Mouse (Mus musculus) hindbrain, embryonic 11.5 days (tissue): Measurements from ENCODE around the gene Arhgef17. TPM values are rescaled to one million over a fixed set of nuclear protein-coding genes. Genes with fewer than 3 reads are reported as not detected.
A peak's percentile ranks its signal among the peaks of the same experiment; 100 is the strongest.

Experiments
- ATAC-seq: fragments of 200-750 bp; cut with Nextera tagmentation; 2 replicates; pipeline ENCODE4 v1.8.0; 2017; ENCODE audit warnings: mild to moderate bottlenecking, moderate TSS enrichment, moderate library complexity; ENCODE audit not compliant: low FRiP score
- DNase-seq: peaks from one replicate; pipeline ENCODE4 v3.0.0-alpha.2; 2015; ENCODE audit warnings: low spot score
- H3K27ac ChIP-seq: fragments of 300-500 bp; sonication (generic); 2 replicates; pipeline ENCODE4 v1.5.1; 2014; ENCODE audit warnings: mild to moderate bottlenecking, low read depth, low read length
- H3K27me3 ChIP-seq: fragments of 300-500 bp; sonication (generic); 2 replicates; pipeline ENCODE4 v1.6.1; 2014; ENCODE audit warnings: mild to moderate bottlenecking, low read length, moderate library complexity, mixed read lengths; ENCODE audit not compliant: control insufficient read depth, insufficient read depth
- H3K36me3 ChIP-seq: fragments of 300-500 bp; sonication (generic); 2 replicates; pipeline ENCODE4 v1.6.1; 2014; ENCODE audit warnings: mild to moderate bottlenecking, low read length, moderate library complexity, mixed read lengths; ENCODE audit not compliant: control insufficient read depth, insufficient read depth
- H3K4me1 ChIP-seq: fragments of 300-500 bp; sonication (generic); replicated peaks from 2 replicates; pipeline ENCODE4 v1.6.1; 2014; ENCODE audit warnings: low read length, mixed read lengths; ENCODE audit not compliant: control insufficient read depth, insufficient read depth
- H3K4me2 ChIP-seq: fragments of 300-500 bp; sonication (generic); replicated peaks from 2 replicates; pipeline ENCODE4 v1.6.1; 2014; ENCODE audit warnings: mild to moderate bottlenecking, low read depth, low read length
- H3K4me3 ChIP-seq: fragments of 300-500 bp; sonication (generic); 2 replicates; pipeline ENCODE4 v1.5.1; 2014; ENCODE audit warnings: low read depth, low read length
- H3K9ac ChIP-seq: fragments of 300-500 bp; sonication (generic); 2 replicates; pipeline ENCODE4 v1.6.1; 2014; ENCODE audit warnings: low read depth, low read length
- H3K9me3 ChIP-seq: fragments of 300-500 bp; sonication (generic); 2 replicates; pipeline ENCODE4 v1.6.1; 2016; ENCODE audit warnings: low read length; ENCODE audit not compliant: control insufficient read depth
- WGBS: fragments of 180-500 bp; shearing (Covaris S2); extraction: QIAGEN DNeasy Blood & Tissue Kit; methylation state at CpG from one replicate; pipeline ENCODE4 v1.1.7; 2014; 5-methylcytosine and 5-hydroxymethylcytosine counted together
- polyA plus RNA-seq: library from polyadenylated mRNA; unstranded; fragments of >200 nt; fragmentation: Nextera tagmentation; extraction: Ambion mirVana; gene quantifications from 2 replicates; pipeline ENCODE4 v1.2.1, GENCODE M21; 2014

Arhgef17 gene
- polyA plus RNA-seq, 1 experiment from 2014 or later = 8.3 TPM

- Histone ChIP-seq H3K9me3 (no peaks in the 10 kb centered on the region), H3K9ac (no peak overlapping the region), H3K4me1 (peaks cover 2% of the 10 kb centered on the region; the same call in 1 of the 2 replicates), H3K4me2 (no peak overlapping the region), H3K27ac (no peak overlapping the region), H3K36me3 (no peaks in the 10 kb centered on the region), H3K27me3 (no peaks in the 10 kb centered on the region), H3K4me3 (no peak overlapping the region)
- WGBS = 94% methylated on average over 5 of the region's 5 CpGs
- DNase-seq (no peak), ATAC-seq (no peak)
Measured at GRCm38 (mm10) chr7:100904612-100905011, 27.3 kb downstream of the Arhgef17 start.

- no peaks in the 10 kb centered on the region for H3K36me3 ChIP-seq
- H3K9ac ChIP-seq = no peak overlapping the region
- 0 out of 2 replicates have a peak, but pooled peaks cover under 1% of the 10 kb centered on the region for H3K4me1 ChIP-seq
- no peaks in the 10 kb centered on the region for H3K9me3 ChIP-seq
- peak; percentile 51 for DNase-seq
- no peaks in the 10 kb centered on the region for H3K27me3 ChIP-seq
- no peak overlapping the region for H3K4me2 ChIP-seq
- no peak overlapping the region for H3K4me3 ChIP-seq
- 78% methylated on average over 9 of the region's 9 CpGs for WGBS
- ATAC-seq = no peak
- H3K27ac ChIP-seq = no peak overlapping the region
Measured at GRCm38 (mm10) chr7:100902451-100903137, 29.3 kb downstream of the Arhgef17 start.

GRCm38 (mm10) chr7:100897828-100898227 lies 34.1 kb downstream of the Arhgef17 start:
- H3K4me3 ChIP-seq = no peak overlapping the region
- ATAC-seq = no peak
- peaks cover 14% of the 10 kb centered on the region for H3K4me1 ChIP-seq
- DNase-seq = no peak
- H3K9me3 ChIP-seq = no peaks in the 10 kb centered on the region
- H3K27me3 ChIP-seq = no peaks in the 10 kb centered on the region
- WGBS = 82% methylated on average over 5 of the region's 5 CpGs
- no peak overlapping the region for H3K27ac ChIP-seq
- H3K9ac ChIP-seq = no peak overlapping the region
- H3K36me3 ChIP-seq = no peaks in the 10 kb centered on the region
- no peak overlapping the region for H3K4me2 ChIP-seq

DNA sequence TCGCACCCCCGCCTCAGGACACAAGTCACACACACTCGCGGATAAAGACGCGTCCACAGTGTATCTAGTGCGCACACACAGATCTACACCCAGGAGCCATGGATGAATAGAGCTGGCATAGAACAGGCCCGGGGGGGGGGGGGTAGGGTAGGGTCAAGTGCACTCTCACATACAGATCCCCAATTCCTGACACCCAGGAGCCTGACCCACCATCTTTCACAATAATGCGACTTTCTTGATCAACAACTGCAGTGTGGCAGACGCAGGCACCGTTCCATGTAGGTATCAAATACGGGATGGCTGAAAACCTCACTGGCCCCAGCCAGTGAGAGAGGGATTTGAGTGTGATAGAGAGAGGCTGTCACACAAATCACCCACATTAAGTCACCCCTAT lies 37.1 kb downstream of the Arhgef17 start:
- Histone ChIP-seq H3K4me1 (peaks cover 14% of the 10 kb centered on the region), H3K36me3 (no peaks in the 10 kb centered on the region), H3K4me2 (peak overlapping the region; percentile 94), H3K9ac (peak overlapping the region; percentile 73), H3K27ac (0 out of 2 replicates have a peak overlapping the region, but pooled peaks have one; percentile 6), H3K9me3 (no peaks in the 10 kb centered on the region), H3K27me3 (no peaks in the 10 kb centered on the region), H3K4me3 (peak overlapping the region; percentile 47)
- DNase-seq = peak; percentile 34
- peak; percentile 53 for ATAC-seq
- 7% methylated on average over 10 of the region's 12 CpGs for WGBS

DNA sequence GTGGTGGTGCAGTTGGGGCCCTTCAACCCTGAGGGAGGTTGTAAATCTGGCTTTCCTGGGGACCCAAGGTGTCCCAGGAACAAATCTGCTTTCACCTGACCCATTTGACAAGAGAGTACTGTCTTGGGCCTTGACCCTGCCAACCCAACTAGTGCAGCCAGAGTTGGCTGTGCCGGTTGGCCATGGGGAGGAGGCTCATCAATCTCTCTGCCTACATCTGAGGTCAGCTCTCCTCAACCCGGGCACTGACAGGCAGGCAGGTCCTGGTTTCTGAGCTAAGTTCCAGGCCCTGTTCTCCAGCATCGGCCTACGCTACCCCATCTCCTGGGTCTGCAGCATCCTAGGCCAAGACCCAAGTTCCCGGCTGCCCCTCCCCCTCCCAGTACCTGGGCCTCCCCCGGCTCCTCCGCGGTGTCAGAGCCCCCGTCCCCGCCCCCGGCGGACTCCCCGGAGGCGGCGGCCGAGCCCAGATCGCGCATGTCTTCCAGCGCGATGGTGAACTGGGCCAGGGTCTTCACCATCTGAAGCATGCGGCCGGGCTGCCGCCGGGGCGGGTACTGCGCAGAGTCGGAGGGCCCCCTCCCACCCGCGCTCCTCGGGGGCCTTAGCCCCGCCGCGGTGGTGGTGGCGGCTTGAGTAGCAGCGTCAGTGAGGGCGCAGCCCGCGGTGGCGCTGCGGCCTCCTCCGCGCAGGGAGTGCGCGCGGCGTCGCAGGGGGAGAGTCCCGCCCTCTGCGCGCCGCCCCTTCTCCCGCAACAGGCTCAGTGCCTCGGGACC lies 37.7 kb downstream of the Arhgef17 start:
- Histone ChIP-seq H3K27ac (0 out of 2 replicates have a peak overlapping the region, but pooled peaks have one; percentile 6), H3K4me1 (peaks cover 14% of the 10 kb centered on the region), H3K9me3 (no peaks in the 10 kb centered on the region), H3K36me3 (no peaks in the 10 kb centered on the region), H3K4me2 (peak overlapping the region; percentile 94), H3K27me3 (no peaks in the 10 kb centered on the region), H3K4me3 (peak overlapping the region; percentile 47), H3K9ac (peak overlapping the region; percentile 73)
- ATAC-seq (peak; percentile 72), DNase-seq (peak; percentile 70)
- 6% methylated on average over 29 of the region's 53 CpGs for WGBS

DNA sequence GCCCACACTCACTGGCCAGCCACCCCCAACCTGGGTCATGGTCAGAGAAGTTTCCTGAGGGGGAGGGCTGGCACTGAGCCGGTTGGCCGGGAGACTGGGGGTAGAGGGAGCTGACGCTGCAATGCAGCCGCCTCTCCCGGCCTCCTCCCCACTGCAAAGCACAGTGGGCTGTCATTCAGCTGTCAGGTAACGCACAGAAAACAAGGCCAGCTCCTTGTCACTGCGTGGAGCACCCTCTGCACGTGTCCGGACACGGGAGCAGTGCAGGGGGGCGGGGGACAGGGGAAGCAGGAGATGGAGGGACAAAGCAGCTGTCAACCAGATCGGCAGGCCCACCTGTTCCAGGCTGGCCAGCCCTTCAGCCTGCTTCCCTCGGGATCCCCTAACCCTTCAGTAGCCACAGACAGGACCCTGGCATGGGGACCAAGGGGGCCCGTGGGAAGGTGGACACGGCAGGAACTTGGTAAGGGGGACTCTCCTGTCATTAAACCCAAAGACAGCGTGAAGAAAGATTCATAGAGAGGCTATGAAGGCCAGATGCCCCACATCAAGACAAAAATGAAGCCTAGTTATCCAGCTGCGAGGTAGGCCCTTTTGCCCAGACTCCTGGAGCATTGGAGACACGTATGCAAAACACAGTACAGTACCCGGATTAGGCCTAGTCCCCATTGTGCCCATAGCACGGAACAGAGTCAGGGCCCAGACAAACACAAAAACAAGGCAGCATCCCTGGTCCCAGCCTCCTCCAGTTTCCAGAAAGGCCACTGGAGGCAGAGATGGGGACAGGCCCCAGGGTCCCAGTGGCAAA lies 38.5 kb downstream of the Arhgef17 start:
- no peak overlapping the region for H3K27ac ChIP-seq
- 46% methylated on average over 20 of the region's 20 CpGs for WGBS
- no peaks in the 10 kb centered on the region for H3K36me3 ChIP-seq
- peaks cover 14% of the 10 kb centered on the region for H3K4me1 ChIP-seq
- ATAC-seq (peak; percentile 47), DNase-seq (peak; percentile 31)
- peak overlapping the region; percentile 94 for H3K4me2 ChIP-seq
- H3K9me3 ChIP-seq = no peaks in the 10 kb centered on the region
- peak overlapping the region; percentile 47; the same call in 1 of the 2 replicates for H3K4me3 ChIP-seq
- no peaks in the 10 kb centered on the region for H3K27me3 ChIP-seq
- H3K9ac ChIP-seq = peak overlapping the region; percentile 31; the same call in 1 of the 2 replicates

- Histone ChIP-seq H3K9me3 (no peaks in the 10 kb centered on the region), H3K4me1 (no peaks in the 10 kb centered on the region), H3K27me3 (no peaks in the 10 kb centered on the region), H3K9ac (no peak overlapping the region), H3K36me3 (0 out of 2 replicates have a peak, but pooled peaks cover 6% of the 10 kb centered on the region), H3K4me2 (no peak overlapping the region), H3K4me3 (no peak overlapping the region), H3K27ac (no peak overlapping the region)
- no peak for ATAC-seq
- DNase-seq = peak; percentile 81
- WGBS = 33% methylated on average over 3 of the region's 3 CpGs
Measured at GRCm38 (mm10) chr7:100886535-100886934, 45.4 kb downstream of the Arhgef17 start.

DNA sequence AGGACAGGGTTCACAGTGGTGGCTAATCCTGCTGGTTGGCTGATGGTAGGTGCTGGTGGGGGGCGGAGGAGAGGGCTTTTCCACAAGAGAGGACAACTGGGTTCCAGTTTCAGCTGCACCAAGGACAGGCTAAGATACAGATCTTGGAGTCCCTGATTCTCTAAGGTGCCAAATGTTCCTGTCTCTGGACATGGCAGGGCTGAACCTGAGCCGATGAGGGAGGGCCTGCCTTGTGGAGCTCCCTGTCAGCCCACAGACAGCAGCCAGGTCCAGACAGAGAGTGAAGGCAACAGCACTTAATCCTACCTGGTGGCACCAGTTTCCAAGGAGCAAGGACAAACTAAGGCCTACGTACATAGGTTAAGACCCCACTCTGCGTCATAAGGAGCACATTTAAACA lies 47.4 kb downstream of the Arhgef17 start:
- Histone ChIP-seq H3K4me2 (no peak overlapping the region), H3K9ac (no peak overlapping the region), H3K4me3 (no peak overlapping the region), H3K9me3 (no peaks in the 10 kb centered on the region), H3K27me3 (no peaks in the 10 kb centered on the region), H3K36me3 (0 out of 2 replicates have a peak, but pooled peaks cover 6% of the 10 kb centered on the region), H3K27ac (no peak overlapping the region), H3K4me1 (no peaks in the 10 kb centered on the region)
- ATAC-seq (no peak), DNase-seq (no peak)
- 92% methylated on average over 4 of the region's 4 CpGs for WGBS
